Mouse (Mus musculus) kidney, postnatal 0 days (tissue): Measurements from ENCODE around the gene Cuedc2. TPM values are rescaled to one million over a fixed set of nuclear protein-coding genes. Genes with fewer than 3 reads are reported as not detected.

Source experiments
- ATAC-seq: fragments of 200-750 bp; cut with Nextera tagmentation; replicated peaks from 2 replicates; pipeline ENCODE4 v1.8.0; 2017; ENCODE audit warnings: low read depth, moderate number of reproducible peaks, moderate TSS enrichment, moderate library complexity; ENCODE audit not compliant: low FRiP score
- DNase-seq: peaks from one replicate; pipeline ENCODE4 v3.0.0-alpha.2; 2016; ENCODE audit warnings: low spot score
- H3K27ac ChIP-seq: fragments of 300-500 bp; sonication (generic); 2 replicates; pipeline ENCODE4 v1.5.1; 2014; ENCODE audit warnings: mild to moderate bottlenecking
- H3K27me3 ChIP-seq: fragments of 300-500 bp; sonication (generic); 2 replicates; pipeline ENCODE4 v1.6.1; 2014; ENCODE audit warnings: low read length, mixed read lengths; ENCODE audit not compliant: insufficient read depth
- H3K36me3 ChIP-seq: fragments of 300-500 bp; sonication (generic); 2 replicates; pipeline ENCODE4 v1.6.1; 2014; ENCODE audit warnings: low read length, mixed read lengths; ENCODE audit not compliant: insufficient read depth
- H3K4me1 ChIP-seq: fragments of 300-500 bp; sonication (generic); replicated peaks from 2 replicates; pipeline ENCODE4 v1.6.1; 2014; ENCODE audit warnings: antibody characterized with exemption, low read length, mixed read lengths; ENCODE audit not compliant: insufficient read depth
- H3K4me2 ChIP-seq: fragments of 300-500 bp; sonication (generic); 2 replicates; pipeline ENCODE4 v1.6.1; 2014; ENCODE audit warnings: mild to moderate bottlenecking, low read length, moderate library complexity, mixed read lengths
- H3K4me3 ChIP-seq: fragments of 300-500 bp; sonication (generic); replicated peaks from 2 replicates; pipeline ENCODE4 v1.5.1; 2014; ENCODE audit warnings: low read depth, low read length
- H3K9ac ChIP-seq: fragments of 300-500 bp; sonication (generic); 2 replicates; pipeline ENCODE4 v1.6.1; 2014; ENCODE audit warnings: low read depth, low read length
- H3K9me3 ChIP-seq: fragments of 300-500 bp; sonication (generic); replicated peaks from 2 replicates; pipeline ENCODE4 v1.6.1; 2016; ENCODE audit warnings: low read length, inconsistent platforms, mixed read lengths
- CTCF ChIP-seq: IDR thresholded peaks from 2 replicates; pipeline ENCODE4 v1.5.1; 2016; ENCODE audit warnings: antibody characterized with exemption, low read depth, mild to moderate bottlenecking, moderate library complexity
- WGBS: fragments of 180-500 bp; shearing (Covaris S2); extraction: QIAGEN DNeasy Blood & Tissue Kit; methylation state at CpG from one replicate; pipeline ENCODE4 v1.1.7; 2014; 5-methylcytosine and 5-hydroxymethylcytosine counted together
- polyA plus RNA-seq: library from polyadenylated mRNA; unstranded; fragments of >200 nt; fragmentation: Nextera tagmentation; extraction: Ambion mirVana; gene quantifications from 2 replicates; pipeline ENCODE4 v1.2.1, GENCODE M21; 2015

Cuedc2 gene
- polyA plus RNA-seq, 1 experiment from 2014 or later, result 167 TPM

- H3K27ac ChIP-seq, result no peak overlapping the region
- no peak overlapping the region for H3K4me2 ChIP-seq
- no peak overlapping the region for H3K4me3 ChIP-seq
- no peaks in the 10 kb centered on the region for H3K9me3 ChIP-seq
- no peak for TF ChIP-seq CTCF
- DNase-seq, result no peak
- no peak for ATAC-seq
- H3K9ac ChIP-seq, result no peak overlapping the region
- 40% methylated on average over 14 of the region's 14 CpGs for WGBS
- H3K27me3 ChIP-seq, result peaks cover 61% of the 10 kb centered on the region
- peaks cover 13% of the 10 kb centered on the region for H3K36me3 ChIP-seq
- peaks cover 10% of the 10 kb centered on the region for H3K4me1 ChIP-seq
These were observed 23.4 kb downstream of the Cuedc2 start for GRCm38 (mm10) chr19:46314872-46315742.

GRCm38 (mm10) chr19:46314151-46314601 lies 24.3 kb downstream of the Cuedc2 start:
- DNase-seq, result no peak
- ATAC-seq, result no peak

DNA sequence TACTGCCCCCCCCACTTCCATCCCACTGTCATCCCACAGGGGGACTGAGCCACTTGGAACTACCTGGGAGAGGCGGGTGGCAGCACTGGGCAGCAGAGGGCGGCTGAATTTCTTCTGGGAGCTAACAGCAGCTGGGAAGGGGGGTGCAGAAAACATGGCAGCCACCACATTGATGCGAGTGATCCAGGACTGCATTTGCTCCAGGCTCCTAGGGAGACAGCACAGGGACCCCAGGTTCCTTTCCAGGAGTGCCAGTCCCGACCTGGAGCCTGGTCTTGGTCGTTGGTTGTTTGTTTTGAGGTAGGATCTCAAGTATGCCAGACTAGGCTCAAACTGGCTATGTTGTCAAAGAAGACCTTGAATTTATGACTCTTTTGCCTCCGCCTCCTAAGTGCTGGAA lies 24.9 kb downstream of the Cuedc2 start:
- Histone ChIP-seq H3K4me1 (peaks cover 10% of the 10 kb centered on the region), H3K4me3 (no peak overlapping the region), H3K36me3 (peaks cover 18% of the 10 kb centered on the region), H3K9me3 (no peaks in the 10 kb centered on the region), H3K27ac (no peak overlapping the region), H3K4me2 (no peak overlapping the region), H3K9ac (no peak overlapping the region), H3K27me3 (peaks cover 48% of the 10 kb centered on the region)
- DNase-seq (no peak), ATAC-seq (no peak)
- TF ChIP-seq CTCF, result no peak
- WGBS, result 82% methylated on average over 6 of the region's 6 CpGs

More at GRCm38 (mm10) chr19:46314151-46314601, 24.3 kb downstream of the Cuedc2 start:
- TF ChIP-seq CTCF, result no peak
- Histone ChIP-seq H3K36me3 (peaks cover 18% of the 10 kb centered on the region), H3K4me1 (peaks cover 10% of the 10 kb centered on the region), H3K4me3 (no peak overlapping the region), H3K9me3 (no peaks in the 10 kb centered on the region), H3K27me3 (peaks cover 52% of the 10 kb centered on the region), H3K9ac (no peak overlapping the region), H3K27ac (no peak overlapping the region), H3K4me2 (no peak overlapping the region)
- WGBS, result 17% methylated on average over 18 of the region's 18 CpGs

DNA sequence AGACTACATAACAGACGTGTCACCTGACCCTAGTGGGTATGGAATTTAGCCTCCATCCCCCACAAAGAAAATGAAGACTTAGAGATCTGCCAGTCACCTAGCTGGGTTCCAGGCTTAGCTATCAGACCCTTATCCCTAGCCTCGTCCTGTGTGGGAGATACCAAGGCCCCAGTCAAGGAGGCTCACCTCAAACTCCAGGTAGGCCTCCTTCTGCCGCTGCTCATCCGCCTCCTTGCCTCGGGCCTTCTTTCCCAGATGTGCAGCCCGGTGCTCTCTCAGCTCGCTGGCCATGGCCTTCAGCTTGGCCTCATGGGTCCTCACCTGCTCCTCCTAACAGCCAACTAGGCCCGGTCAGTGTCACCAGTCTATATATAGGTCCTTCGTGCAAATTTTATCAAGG lies 25.4 kb downstream of the Cuedc2 start:
- Histone ChIP-seq H3K9me3 (no peaks in the 10 kb centered on the region), H3K4me3 (no peak overlapping the region), H3K4me2 (no peak overlapping the region), H3K27ac (no peak overlapping the region), H3K27me3 (peaks cover 43% of the 10 kb centered on the region), H3K36me3 (peaks cover 18% of the 10 kb centered on the region), H3K9ac (no peak overlapping the region), H3K4me1 (peaks cover 9% of the 10 kb centered on the region)
- DNase-seq (no peak), ATAC-seq (no peak)
- no peak for TF ChIP-seq CTCF
- 88% methylated on average over 9 of the region's 9 CpGs for WGBS

- 88% methylated on average over 21 of the region's 21 CpGs for WGBS
- Histone ChIP-seq H3K9me3 (no peaks in the 10 kb centered on the region), H3K36me3 (peaks cover 18% of the 10 kb centered on the region), H3K27me3 (peaks cover 38% of the 10 kb centered on the region), H3K4me2 (no peak overlapping the region), H3K27ac (no peak overlapping the region), H3K4me3 (no peak overlapping the region), H3K9ac (no peak overlapping the region), H3K4me1 (peaks cover 4% of the 10 kb centered on the region)
- DNase-seq (no peak), ATAC-seq (no peak)
- TF ChIP-seq CTCF, result no peak
These were observed 25.9 kb downstream of the Cuedc2 start for GRCm38 (mm10) chr19:46312566-46312965.

GRCm38 (mm10) chr19:46311341-46311740 lies 27.2 kb downstream of the Cuedc2 start:
- no peak overlapping the region for H3K4me2 ChIP-seq
- peaks cover 18% of the 10 kb centered on the region for H3K36me3 ChIP-seq
- no peak for ATAC-seq
- no peak for DNase-seq
- WGBS, result 92% methylated on average over 9 of the region's 9 CpGs
- TF ChIP-seq CTCF, result no peak
- H3K4me3 ChIP-seq, result no peak overlapping the region
- no peaks in the 10 kb centered on the region for H3K9me3 ChIP-seq
- no peak overlapping the region for H3K27ac ChIP-seq
- H3K4me1 ChIP-seq, result no peaks in the 10 kb centered on the region; the same call in 1 of the 2 replicates
- H3K27me3 ChIP-seq, result peaks cover 26% of the 10 kb centered on the region
- H3K9ac ChIP-seq, result no peak overlapping the region
